11 mouse cellular contexts compared by ENCODE assay signal in the genomic region with DNA sequence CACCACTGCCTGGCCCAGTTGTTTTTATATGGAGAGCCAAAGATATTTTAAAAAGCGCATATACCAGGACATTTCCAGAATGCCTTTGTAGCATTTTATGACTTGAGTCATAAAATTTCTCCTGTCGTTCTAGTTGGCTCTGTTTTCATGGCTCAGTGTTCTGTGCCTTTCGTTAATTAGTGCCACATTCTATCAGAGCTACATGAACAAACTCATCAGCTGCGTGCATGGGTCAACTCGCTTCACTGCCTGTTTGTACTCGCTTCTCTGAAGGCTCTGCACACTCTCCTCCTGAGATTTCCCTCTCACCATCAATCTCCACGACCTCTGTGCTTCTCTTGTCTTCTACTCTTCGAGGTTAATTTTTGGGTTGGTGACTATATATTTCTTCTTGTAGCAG. TPM values are rescaled to one million over a fixed set of nuclear protein-coding genes. Genes with fewer than 3 reads are reported as not detected.
DNase-seq lines count a peak whose midpoint lies in the region; ATAC-seq and TF ChIP-seq lines count a peak whose summit lies in the region.
"Had no signal": no experiment of that assay in that cellular context is flagged by ENCODE, and none has a peak within 500 bp of the region (broad histone marks: within the 10 kb centered on the region; RNA-seq: fewer than 3 reads in every experiment).

No protein-coding gene starts in this region.

- no peak for DNase-seq in lung, embryonic 14.5 days
- no peak for DNase-seq in lung, adult 18-20 months
- peak; percentile 8 for DNase-seq in hindlimb bud, embryonic 11.5 days (ENCODE audit: extremely low spot score, low read depth, low spot score)
- peak; percentile 70 for DNase-seq in retina, embryonic 14.5 days (ENCODE audit: low spot score)
- no peak for DNase-seq in testis, postnatal 14 days (ENCODE audit: low spot score)
- DNase-seq in liver, embryonic 11.5 days (ENCODE audit: low spot score): no peak
- DNase-seq: adrenal gland, postnatal 36 days; cerebellum, adult 2 months; heart, postnatal 4 days had no signal

- H3K4me3 ChIP-seq in lung, embryonic 14.5 days (ENCODE audit: low read depth, low read length): no peak overlapping the region
- H3K4me3 ChIP-seq in embryonic fibroblast, embryonic 13.5 days (ENCODE audit: insufficient read depth, low read length): no peak overlapping the region
- H3K4me3 ChIP-seq in liver, embryonic 11.5 days (ENCODE audit: low read depth, low read length): no peak overlapping the region
- H3K4me3 ChIP-seq: embryonic facial prominence, embryonic 12.5 days had no signal

- TF ChIP-seq POLR2A in embryonic fibroblast, embryonic 13.5 days (IDR thresholded peaks at IDR 0.05; ENCODE audit: low read depth, low read length): no peak

- H3K36me3 ChIP-seq in lung, embryonic 14.5 days (ENCODE audit: insufficient read depth): no peaks in the 10 kb centered on the region
- H3K36me3 ChIP-seq in liver, embryonic 11.5 days (ENCODE audit: control insufficient read depth, insufficient read depth, low read length): no peaks in the 10 kb centered on the region
- H3K36me3 ChIP-seq: embryonic facial prominence, embryonic 12.5 days had no signal

- no peaks in the 10 kb centered on the region for H3K27me3 ChIP-seq in lung, embryonic 14.5 days (ENCODE audit: insufficient read depth, low read length)
- H3K27me3 ChIP-seq in liver, embryonic 11.5 days (replicated peaks; ENCODE audit: control insufficient read depth, insufficient read depth, low read length): no peaks in the 10 kb centered on the region
- H3K27me3 ChIP-seq: embryonic facial prominence, embryonic 12.5 days had no signal

- no peak overlapping the region for H3K4me2 ChIP-seq in lung, embryonic 14.5 days
- no peak overlapping the region for H3K4me2 ChIP-seq in liver, embryonic 11.5 days
- H3K4me2 ChIP-seq: embryonic facial prominence, embryonic 12.5 days had no signal

- H3K9ac ChIP-seq in lung, embryonic 14.5 days: no peak overlapping the region
- H3K9ac ChIP-seq in liver, embryonic 11.5 days (ENCODE audit: low read depth, low read length): no peak overlapping the region
- H3K9ac ChIP-seq: embryonic facial prominence, embryonic 12.5 days had no signal

- H3K9me3 ChIP-seq in lung, embryonic 14.5 days (ENCODE audit: low read depth, low read length): no peaks in the 10 kb centered on the region
- H3K9me3 ChIP-seq in liver, embryonic 11.5 days (ENCODE audit: control insufficient read depth, low read length): no peaks in the 10 kb centered on the region
- H3K9me3 ChIP-seq: embryonic facial prominence, embryonic 12.5 days had no signal

- 0 out of 2 replicates have a peak overlapping the region, but pooled peaks have one; percentile 1 for H3K27ac ChIP-seq in lung, embryonic 14.5 days (ENCODE audit: low read depth)
- peak overlapping the region; percentile 36 for H3K27ac ChIP-seq in embryonic fibroblast, embryonic 13.5 days (ENCODE audit: insufficient read depth, low read length)
- H3K27ac ChIP-seq in liver, embryonic 11.5 days (ENCODE audit: low read depth, low read length): no peak overlapping the region

- 75% methylated on average over 8 of the region's 8 CpGs for WGBS in lung, embryonic 14.5 days
- WGBS in liver, embryonic 11.5 days: 73% methylated on average over 8 of the region's 8 CpGs

- no peaks in the 10 kb centered on the region for H3K4me1 ChIP-seq in lung, embryonic 14.5 days (ENCODE audit: insufficient read depth)
- no peaks in the 10 kb centered on the region for H3K4me1 ChIP-seq in embryonic fibroblast, embryonic 13.5 days (ENCODE audit: control insufficient read depth, insufficient read depth, low read length)
- no peaks in the 10 kb centered on the region for H3K4me1 ChIP-seq in liver, embryonic 11.5 days (replicated peaks; ENCODE audit: control insufficient read depth, insufficient read depth, low read length)

- no peak for TF ChIP-seq CTCF in lung, embryonic 14.5 days (IDR thresholded peaks at IDR 0.05; ENCODE audit: low read depth)
- no peak for TF ChIP-seq CTCF in embryonic fibroblast, embryonic 13.5 days (IDR thresholded peaks at IDR 0.05; ENCODE audit: borderline replicate concordance, insufficient read depth, low read length)

- ATAC-seq in lung, embryonic 14.5 days (ENCODE audit: insufficient read depth): no peak
- ATAC-seq in liver, embryonic 11.5 days (replicated peaks; ENCODE audit: low FRiP score): no peak

RNA-seq across cellular contexts. Expression of gene Ranbp6, which starts 30.2 kb away (rescaled TPM):
- polyA plus RNA-seq in lung, embryonic 14.5 days (2014; fragmentation: Nextera tagmentation; extraction: Ambion mirVana): 15.2 and 16.1 TPM in 2 replicates
- polyA plus RNA-seq in embryonic fibroblast, embryonic 13.5 days (2011; ENCODE audit: insufficient read length, low read depth, missing spikeins): 10.6 and 16.2 TPM in 2 replicates
- polyA plus RNA-seq in liver, embryonic 11.5 days (2014; fragmentation: Nextera tagmentation; extraction: Ambion mirVana): 14.9 and 16.2 TPM in 2 replicates

RNA-seq across cellular contexts. Expression of gene 9930021J03Rik, which starts 37.2 kb away (rescaled TPM):
- polyA plus RNA-seq in lung, embryonic 14.5 days (2014; fragmentation: Nextera tagmentation; extraction: Ambion mirVana): 7.1 TPM in 2 replicates
- 23.7 and 31.2 TPM in 2 replicates for polyA plus RNA-seq in embryonic fibroblast, embryonic 13.5 days (2011; ENCODE audit: insufficient read length, low read depth, missing spikeins)
- 4.0 and 5.2 TPM in 2 replicates for polyA plus RNA-seq in liver, embryonic 11.5 days (2014; fragmentation: Nextera tagmentation; extraction: Ambion mirVana)

Comparison
In these comparisons a context has a peak if more than half of its experiments do, and no peak if none do; other contexts are left out.
1. DNase-seq: peak in hindlimb bud, embryonic 11.5 days (single experiment) and retina, embryonic 14.5 days (single experiment); none in lung, embryonic 14.5 days (single experiment), lung, adult 18-20 months (0 of 2), testis, postnatal 14 days (single experiment) and liver, embryonic 11.5 days (single experiment).